Mouse (Mus musculus): Measurements from ENCODE around the gene Scnn1a. TPM values are rescaled to one million over a fixed set of nuclear protein-coding genes. Genes with fewer than 3 reads are reported as not detected.
"Not testable (repeated sequence)": the region's sequence is repeated elsewhere in the genome, so short reads cannot be mapped to it uniquely, and the experiment has no call there.

Gene Scnn1a
- 16.9 and 19.0 TPM in 2 replicates for polyA plus RNA-seq (2015; fragmentation: Nextera tagmentation; extraction: Ambion mirVana)

GRCm38 (mm10) chr6:125320323-125320722 lies at the start of gene Scnn1a:
Scnn1a (plus strand) TSS chr6:125320659.
- Histone ChIP-seq H3K4me2 (replicated peaks; ENCODE audit: low read depth) (peak within 1 kb of the TSS; percentile 30; the same call in 1 of the 2 replicates), H3K27ac (ENCODE audit: low read depth, low read length) (no peak within 1 kb of the TSS), H3K36me3 (ENCODE audit: control insufficient read depth, insufficient read depth) (no peaks in the 10 kb centered on the region), H3K4me1 (replicated peaks; ENCODE audit: control insufficient read depth, insufficient read depth, low read length) (no peaks in the 10 kb centered on the region), H3K9me3 (ENCODE audit: control insufficient read depth) (no peaks in the 10 kb centered on the region), H3K9ac (ENCODE audit: low read depth, low read length) (no peak within 1 kb of the TSS), H3K4me3 (ENCODE audit: low read depth, low read length) (no peak within 1 kb of the TSS), H3K27me3 (replicated peaks; ENCODE audit: control insufficient read depth, insufficient read depth, low read length) (no peaks in the 10 kb centered on the region; the same call in 1 of the 2 replicates)
- WGBS: 93% methylated on average over 1 of the region's 1 CpGs
- ATAC-seq: peak; percentile 23; the same call in 1 of the 2 replicates
- TF ChIP-seq CTCF (IDR thresholded peaks at IDR 0.05; ENCODE audit: low read depth): no peak

DNA sequence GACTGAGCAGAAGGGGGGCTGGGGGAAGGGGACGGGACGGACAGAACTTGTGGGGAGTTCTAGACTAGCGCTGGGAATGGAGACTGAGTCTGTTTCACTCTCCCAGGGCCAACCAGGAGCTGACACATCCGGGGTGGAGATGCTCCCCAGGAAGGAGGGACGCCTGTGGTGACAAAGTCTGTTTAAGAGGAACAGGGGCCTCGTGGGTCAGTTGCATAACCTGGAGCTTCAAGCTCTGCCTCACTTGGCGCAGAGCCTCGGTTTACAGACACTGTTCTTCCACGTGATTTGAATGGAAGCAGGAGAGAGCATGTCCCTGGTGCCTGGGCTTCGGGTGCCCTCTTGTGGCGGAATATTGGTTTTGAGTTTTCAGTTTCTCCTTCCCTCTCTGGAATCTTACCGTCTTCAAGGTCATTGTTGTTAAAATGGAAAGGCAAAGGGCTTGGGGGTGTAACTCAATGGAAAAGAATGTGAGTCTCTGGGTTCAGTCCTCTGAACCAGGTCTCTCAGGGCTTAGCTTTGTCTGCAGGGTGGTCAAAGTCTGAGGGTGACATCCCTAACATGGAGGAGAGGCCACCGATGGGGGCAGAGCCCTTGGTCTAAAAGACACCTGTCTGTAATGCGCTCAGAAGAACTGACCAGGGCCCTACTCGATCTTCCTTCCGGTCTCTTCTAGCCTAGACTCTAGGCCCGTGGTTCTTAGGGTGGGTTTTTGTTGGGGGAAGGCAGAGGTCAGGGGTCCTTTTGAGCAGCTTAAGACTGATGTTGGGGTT lies 48.8 kb upstream of the Scnn1a start:
- peak; percentile 99 for TF ChIP-seq CTCF (IDR thresholded peaks at IDR 0.05; ENCODE audit: low read depth)
- WGBS: 18% methylated on average over 17 of the region's 17 CpGs
- peak; percentile 94 for ATAC-seq
- H3K4me1 ChIP-seq (replicated peaks; ENCODE audit: control insufficient read depth, insufficient read depth, low read length): no peaks in the 10 kb centered on the region
- no peak overlapping the region for H3K9ac ChIP-seq (ENCODE audit: low read depth, low read length)
- no peaks in the 10 kb centered on the region for H3K36me3 ChIP-seq (ENCODE audit: control insufficient read depth, insufficient read depth)
- H3K4me2 ChIP-seq (replicated peaks; ENCODE audit: low read depth): peak overlapping the region; percentile 25; the same call in 1 of the 2 replicates
- H3K27me3 ChIP-seq (replicated peaks; ENCODE audit: control insufficient read depth, insufficient read depth, low read length): no peaks in the 10 kb centered on the region
- H3K4me3 ChIP-seq (ENCODE audit: low read depth, low read length): no peak overlapping the region
- H3K27ac ChIP-seq (ENCODE audit: low read depth, low read length): no peak overlapping the region; the same call in 1 of the 2 replicates
- H3K9me3 ChIP-seq (ENCODE audit: control insufficient read depth): no peaks in the 10 kb centered on the region

GRCm38 (mm10) chr6:125272228-125272785 lies 48.2 kb upstream of the Scnn1a start:
- Histone ChIP-seq H3K27me3 (replicated peaks; ENCODE audit: control insufficient read depth, insufficient read depth, low read length) (no peaks in the 10 kb centered on the region), H3K27ac (ENCODE audit: low read depth, low read length) (no peak overlapping the region; the same call in 1 of the 2 replicates), H3K4me2 (replicated peaks; ENCODE audit: low read depth) (no peak overlapping the region), H3K4me3 (ENCODE audit: low read depth, low read length) (no peak overlapping the region), H3K9ac (ENCODE audit: low read depth, low read length) (no peak overlapping the region), H3K36me3 (ENCODE audit: control insufficient read depth, insufficient read depth) (no peaks in the 10 kb centered on the region), H3K4me1 (replicated peaks; ENCODE audit: control insufficient read depth, insufficient read depth, low read length) (no peaks in the 10 kb centered on the region), H3K9me3 (ENCODE audit: control insufficient read depth) (no peaks in the 10 kb centered on the region)
- TF ChIP-seq CTCF (IDR thresholded peaks at IDR 0.05; ENCODE audit: low read depth): no peak
- 76% methylated on average over 10 of the region's 10 CpGs for WGBS
- ATAC-seq: no peak

GRCm38 (mm10) chr6:125274841-125275563 lies 45.5 kb upstream of the Scnn1a start:
- H3K4me1 ChIP-seq (replicated peaks; ENCODE audit: control insufficient read depth, insufficient read depth, low read length): no peaks in the 10 kb centered on the region
- no peak overlapping the region for H3K4me3 ChIP-seq (ENCODE audit: low read depth, low read length)
- no peaks in the 10 kb centered on the region for H3K36me3 ChIP-seq (ENCODE audit: control insufficient read depth, insufficient read depth)
- H3K27ac ChIP-seq (ENCODE audit: low read depth, low read length): no peak overlapping the region
- no peaks in the 10 kb centered on the region for H3K9me3 ChIP-seq (ENCODE audit: control insufficient read depth)
- H3K27me3 ChIP-seq (replicated peaks; ENCODE audit: control insufficient read depth, insufficient read depth, low read length): no peaks in the 10 kb centered on the region
- 51% methylated on average over 15 of the region's 15 CpGs for WGBS
- no peak overlapping the region for H3K9ac ChIP-seq (ENCODE audit: low read depth, low read length)
- ATAC-seq: peak; percentile 7; the same call in 1 of the 2 replicates
- no peak overlapping the region for H3K4me2 ChIP-seq (replicated peaks; ENCODE audit: low read depth)
- peak; percentile 84 for TF ChIP-seq CTCF (IDR thresholded peaks at IDR 0.05; ENCODE audit: low read depth)

DNA sequence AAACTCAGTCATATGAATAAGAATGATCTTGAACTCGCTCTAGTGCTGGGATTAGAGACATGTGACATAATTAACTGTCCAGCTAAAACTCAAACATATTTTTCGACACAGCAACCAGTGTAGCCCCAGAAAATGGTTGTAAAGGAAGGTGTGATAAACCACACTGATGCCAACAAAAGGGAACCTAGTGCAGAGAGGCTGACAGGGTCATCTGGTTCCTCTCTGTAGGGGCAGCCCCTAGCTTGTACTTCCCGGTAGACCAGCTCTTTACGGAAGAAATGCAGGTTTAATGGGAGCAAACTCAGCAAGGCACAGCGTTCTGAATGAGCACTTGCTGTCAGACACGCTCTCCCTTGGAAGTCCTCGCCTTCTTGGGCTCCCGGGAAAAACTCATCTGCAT lies 40.7 kb upstream of the Scnn1a start:
- H3K4me3 ChIP-seq (ENCODE audit: low read depth, low read length): no peak overlapping the region
- H3K4me1 ChIP-seq (replicated peaks; ENCODE audit: control insufficient read depth, insufficient read depth, low read length): no peaks in the 10 kb centered on the region
- no peak for ATAC-seq
- 69% methylated on average over 8 of the region's 8 CpGs for WGBS
- TF ChIP-seq CTCF (IDR thresholded peaks at IDR 0.05; ENCODE audit: low read depth): no peak
- no peaks in the 10 kb centered on the region for H3K27me3 ChIP-seq (replicated peaks; ENCODE audit: control insufficient read depth, insufficient read depth, low read length)
- H3K36me3 ChIP-seq (ENCODE audit: control insufficient read depth, insufficient read depth): no peaks in the 10 kb centered on the region
- no peak overlapping the region for H3K27ac ChIP-seq (ENCODE audit: low read depth, low read length)
- no peak overlapping the region for H3K9ac ChIP-seq (ENCODE audit: low read depth, low read length)
- H3K9me3 ChIP-seq (ENCODE audit: control insufficient read depth): no peaks in the 10 kb centered on the region
- H3K4me2 ChIP-seq (replicated peaks; ENCODE audit: low read depth): no peak overlapping the region

- not testable (repeated sequence) for H3K4me3 ChIP-seq (ENCODE audit: low read depth, low read length); H3K36me3 ChIP-seq (ENCODE audit: control insufficient read depth, insufficient read depth); H3K27me3 ChIP-seq (replicated peaks; ENCODE audit: control insufficient read depth, insufficient read depth, low read length); H3K9me3 ChIP-seq (ENCODE audit: control insufficient read depth); H3K9ac ChIP-seq (ENCODE audit: low read depth, low read length); ATAC-seq; H3K4me1 ChIP-seq (replicated peaks; ENCODE audit: control insufficient read depth, insufficient read depth, low read length); H3K4me2 ChIP-seq (replicated peaks; ENCODE audit: low read depth); H3K27ac ChIP-seq (ENCODE audit: low read depth, low read length)
- 93% methylated on average over 13 of the region's 13 CpGs for WGBS
Measured at GRCm38 (mm10) chr6:125282721-125283120, 37.7 kb upstream of the Scnn1a start.
